In the genomic region with DNA sequence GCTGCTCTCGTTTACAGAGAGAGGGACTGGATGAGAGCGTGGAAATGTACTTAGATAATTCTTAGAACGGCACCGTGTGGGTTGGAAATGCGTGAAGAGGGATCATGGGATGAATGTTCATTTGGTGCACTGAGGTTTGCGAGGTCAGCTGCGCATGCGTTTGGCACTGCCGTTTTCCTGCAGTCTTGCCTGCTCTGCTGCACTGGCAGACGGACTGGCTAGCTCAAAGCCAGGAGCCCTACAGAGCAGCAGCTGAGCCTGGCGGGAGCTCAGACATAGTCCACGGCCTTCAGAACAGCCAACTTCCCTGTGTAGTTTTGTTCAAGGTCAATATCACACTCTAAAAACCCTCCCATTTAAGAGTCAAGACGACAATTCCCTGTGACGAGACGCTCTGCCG, we compare ENCODE assay signal across 16 mouse cellular contexts. TPM values are rescaled to one million over a fixed set of nuclear protein-coding genes. Genes with fewer than 3 reads are reported as not detected.
DNase-seq lines count a peak whose midpoint lies in the region; ATAC-seq and TF ChIP-seq lines count a peak whose summit lies in the region.
"Had no signal": no experiment of that assay in that cellular context is flagged by ENCODE, and none has a peak within 500 bp of the region (broad histone marks: within the 10 kb centered on the region; RNA-seq: fewer than 3 reads in every experiment).

No protein-coding gene starts in this region.

- no peak for TF ChIP-seq CTCF in lung, postnatal 0 days (IDR thresholded peaks at IDR 0.05)

- 0 out of 2 replicates have a peak, but pooled peaks have one; percentile 15 for ATAC-seq in heart, embryonic 12.5 days (ENCODE audit: insufficient number of reproducible peaks, low FRiP score)
- 0 out of 2 replicates have a peak, but pooled peaks have one; percentile 40 for ATAC-seq in midbrain, embryonic 16.5 days
- no peak for ATAC-seq in midbrain, embryonic 13.5 days
- ATAC-seq in neural tube, embryonic 15.5 days (ENCODE audit: low FRiP score): peak; percentile 40; the same call in 1 of the 2 replicates
- no peak for ATAC-seq in lung, postnatal 0 days

- no peaks in the 10 kb centered on the region for H3K9me3 ChIP-seq in heart, embryonic 12.5 days (replicated peaks)
- no peaks in the 10 kb centered on the region for H3K9me3 ChIP-seq in midbrain, embryonic 16.5 days (replicated peaks; ENCODE audit: control insufficient read depth, low read length, poor library complexity, severe bottlenecking)
- no peaks in the 10 kb centered on the region for H3K9me3 ChIP-seq in midbrain, embryonic 13.5 days
- no peaks in the 10 kb centered on the region for H3K9me3 ChIP-seq in neural tube, embryonic 15.5 days (replicated peaks)
- no peaks in the 10 kb centered on the region for H3K9me3 ChIP-seq in lung, postnatal 0 days (ENCODE audit: low read length)
- H3K9me3 ChIP-seq: forebrain, embryonic 12.5 days; limb, embryonic 12.5 days; liver, embryonic 13.5 days; lung, embryonic 15.5 days had no signal

- H3K27me3 ChIP-seq in heart, embryonic 12.5 days (replicated peaks): no peaks in the 10 kb centered on the region
- H3K27me3 ChIP-seq in midbrain, embryonic 16.5 days (ENCODE audit: control insufficient read depth, insufficient read depth, low read depth, low read length): no peaks in the 10 kb centered on the region
- H3K27me3 ChIP-seq in midbrain, embryonic 13.5 days: no peaks in the 10 kb centered on the region
- H3K27me3 ChIP-seq in neural tube, embryonic 15.5 days (replicated peaks): no peaks in the 10 kb centered on the region
- no peaks in the 10 kb centered on the region for H3K27me3 ChIP-seq in lung, postnatal 0 days (replicated peaks; ENCODE audit: insufficient read depth, low read length)
- H3K27me3 ChIP-seq: forebrain, embryonic 12.5 days; limb, embryonic 12.5 days; liver, embryonic 13.5 days; lung, embryonic 15.5 days had no signal

- DNase-seq in heart, adult 11 months: no peak
- peak; percentile 49 for DNase-seq in cerebellum, adult 8-10 months
- DNase-seq in lung, postnatal 0 days (ENCODE audit: low spot score): no peak
- no peak for DNase-seq in ovary, adult 18-20 months (ENCODE audit: low spot score)
- DNase-seq: kidney, adult 11 months; kidney, postnatal 25 days; liver, embryonic 13.5 days; thymus, postnatal 14 days had no signal

- no peak overlapping the region for H3K9ac ChIP-seq in heart, embryonic 12.5 days
- no peak overlapping the region for H3K9ac ChIP-seq in midbrain, embryonic 16.5 days (ENCODE audit: low read depth, low read length)
- no peak overlapping the region for H3K9ac ChIP-seq in midbrain, embryonic 13.5 days (replicated peaks)
- H3K9ac ChIP-seq in neural tube, embryonic 15.5 days (replicated peaks): no peak overlapping the region
- H3K9ac ChIP-seq in lung, postnatal 0 days (replicated peaks; ENCODE audit: low read depth): no peak overlapping the region
- H3K9ac ChIP-seq: forebrain, embryonic 12.5 days; limb, embryonic 12.5 days; liver, embryonic 13.5 days; lung, embryonic 15.5 days had no signal

- 0 out of 2 replicates have a peak, but pooled peaks cover 7% of the 10 kb centered on the region for H3K4me1 ChIP-seq in heart, embryonic 12.5 days (replicated peaks)
- H3K4me1 ChIP-seq in midbrain, embryonic 16.5 days (ENCODE audit: control insufficient read depth, insufficient read depth, low read length): no peaks in the 10 kb centered on the region; the same call in 1 of the 2 replicates
- peaks cover 9% of the 10 kb centered on the region for H3K4me1 ChIP-seq in midbrain, embryonic 13.5 days (replicated peaks)
- peaks cover 11% of the 10 kb centered on the region; the same call in 1 of the 2 replicates for H3K4me1 ChIP-seq in neural tube, embryonic 15.5 days
- H3K4me1 ChIP-seq in lung, postnatal 0 days (ENCODE audit: insufficient read depth, low read depth, low read length): no peaks in the 10 kb centered on the region
- H3K4me1 ChIP-seq: forebrain, embryonic 12.5 days; limb, embryonic 12.5 days; liver, embryonic 13.5 days; lung, embryonic 15.5 days had no signal

- H3K36me3 ChIP-seq in heart, embryonic 12.5 days: no peaks in the 10 kb centered on the region
- no peaks in the 10 kb centered on the region for H3K36me3 ChIP-seq in midbrain, embryonic 16.5 days (ENCODE audit: control insufficient read depth, insufficient read depth, low read length)
- H3K36me3 ChIP-seq in midbrain, embryonic 13.5 days: no peaks in the 10 kb centered on the region
- H3K36me3 ChIP-seq in neural tube, embryonic 15.5 days: no peaks in the 10 kb centered on the region
- no peaks in the 10 kb centered on the region for H3K36me3 ChIP-seq in lung, postnatal 0 days (ENCODE audit: insufficient read depth, low read length)
- H3K36me3 ChIP-seq: forebrain, embryonic 12.5 days; limb, embryonic 12.5 days; liver, embryonic 13.5 days; lung, embryonic 15.5 days had no signal

- no peak overlapping the region for H3K27ac ChIP-seq in heart, embryonic 12.5 days (ENCODE audit: poor library complexity, severe bottlenecking)
- no peak overlapping the region for H3K27ac ChIP-seq in midbrain, embryonic 16.5 days (ENCODE audit: low read length)
- no peak overlapping the region for H3K27ac ChIP-seq in midbrain, embryonic 13.5 days
- no peak overlapping the region for H3K27ac ChIP-seq in neural tube, embryonic 15.5 days (replicated peaks)
- H3K27ac ChIP-seq in lung, postnatal 0 days (ENCODE audit: low read length): no peak overlapping the region
- H3K27ac ChIP-seq: forebrain, embryonic 12.5 days; left cerebral cortex, adult 2 months; limb, embryonic 12.5 days; liver, embryonic 13.5 days; lung, embryonic 15.5 days had no signal

- WGBS in heart, embryonic 12.5 days: 60% methylated on average over 16 of the region's 16 CpGs
- 63% methylated on average over 16 of the region's 16 CpGs for WGBS in midbrain, embryonic 16.5 days
- WGBS in midbrain, embryonic 13.5 days: 74% methylated on average over 16 of the region's 16 CpGs
- WGBS in neural tube, embryonic 15.5 days: 75% methylated on average over 16 of the region's 16 CpGs
- 72% methylated on average over 16 of the region's 16 CpGs for WGBS in lung, postnatal 0 days

- H3K4me3 ChIP-seq in heart, embryonic 12.5 days: no peak overlapping the region
- H3K4me3 ChIP-seq in midbrain, embryonic 16.5 days (ENCODE audit: low read depth, low read length): no peak overlapping the region
- H3K4me3 ChIP-seq in midbrain, embryonic 13.5 days (replicated peaks): no peak overlapping the region
- no peak overlapping the region for H3K4me3 ChIP-seq in neural tube, embryonic 15.5 days (replicated peaks)
- no peak overlapping the region for H3K4me3 ChIP-seq in lung, postnatal 0 days (ENCODE audit: low read depth, low read length)
- H3K4me3 ChIP-seq: forebrain, embryonic 12.5 days; left cerebral cortex, adult 2 months; limb, embryonic 12.5 days; liver, embryonic 13.5 days; lung, embryonic 15.5 days had no signal

- no peak overlapping the region for H3K4me2 ChIP-seq in heart, embryonic 12.5 days
- no peak overlapping the region for H3K4me2 ChIP-seq in midbrain, embryonic 16.5 days (ENCODE audit: low read length)
- no peak overlapping the region for H3K4me2 ChIP-seq in midbrain, embryonic 13.5 days (replicated peaks)
- no peak overlapping the region for H3K4me2 ChIP-seq in neural tube, embryonic 15.5 days
- H3K4me2 ChIP-seq in lung, postnatal 0 days (replicated peaks; ENCODE audit: low read depth, low read length): no peak overlapping the region
- H3K4me2 ChIP-seq: forebrain, embryonic 12.5 days; limb, embryonic 12.5 days; liver, embryonic 13.5 days; lung, embryonic 15.5 days had no signal

- TF ChIP-seq EP300 in lung, postnatal 0 days (IDR thresholded peaks at IDR 0.05): no peak

RNA-seq across cellular contexts. Expression of a gene that starts 46.5 kb away (rescaled TPM):
- 44.7 and 49.6 TPM in 2 replicates for polyA plus RNA-seq in heart, embryonic 12.5 days (2016; fragmentation: Nextera tagmentation; extraction: Ambion mirVana)
- polyA plus RNA-seq in midbrain, embryonic 16.5 days (2015; fragmentation: Nextera tagmentation; extraction: Ambion mirVana): 59.7 and 69.0 TPM in 2 replicates
- polyA plus RNA-seq in midbrain, embryonic 13.5 days (2015; fragmentation: Nextera tagmentation; extraction: Ambion mirVana): 61.3 and 69.2 TPM in 2 replicates
- 48.6 and 53.9 TPM in 2 replicates for polyA plus RNA-seq in neural tube, embryonic 15.5 days (2015; fragmentation: Nextera tagmentation; extraction: Ambion mirVana)
- 33.9 and 36.3 TPM in 2 replicates for polyA plus RNA-seq in lung, postnatal 0 days (2015; fragmentation: Nextera tagmentation; extraction: Ambion mirVana)

Comparison
In these comparisons a context has a peak if more than half of its experiments do, and no peak if none do; other contexts are left out.
1. ATAC-seq: peak in heart, embryonic 12.5 days (single experiment), midbrain, embryonic 16.5 days (single experiment) and neural tube, embryonic 15.5 days (single experiment); none in midbrain, embryonic 13.5 days (single experiment) and lung, postnatal 0 days (single experiment).